Mouse (Mus musculus): ENCODE measurements around the gene Esd. TPM values are rescaled to one million over a fixed set of nuclear protein-coding genes. Genes with fewer than 3 reads are reported as not detected.

Gene Esd
- polyA plus RNA-seq, 1 experiment from 2014 or later = 196 TPM

GRCm38 (mm10) chr14:74731221-74732078, 647 bp upstream of the Esd start:
- no peaks in the 10 kb centered on the region for H3K9me3 ChIP-seq (replicated peaks; ENCODE audit: control insufficient read depth, low read length, poor library complexity, severe bottlenecking)
- H3K4me3 ChIP-seq (ENCODE audit: low read depth, low read length) = peak overlapping the region; percentile 84
- peak overlapping the region; percentile 85 for H3K9ac ChIP-seq (ENCODE audit: low read depth, low read length)
- H3K4me2 ChIP-seq (ENCODE audit: low read length) = peak overlapping the region; percentile 87
- no peak for ATAC-seq
- peak overlapping the region; percentile 33; the same call in 1 of the 2 replicates for H3K27ac ChIP-seq (ENCODE audit: low read length)
- no peaks in the 10 kb centered on the region for H3K36me3 ChIP-seq (ENCODE audit: control insufficient read depth, insufficient read depth, low read length)
- H3K4me1 ChIP-seq (ENCODE audit: control insufficient read depth, insufficient read depth, low read length) = peaks cover 8% of the 10 kb centered on the region
- 28% methylated on average over 9 of the region's 9 CpGs for WGBS
- no peaks in the 10 kb centered on the region for H3K27me3 ChIP-seq (ENCODE audit: control insufficient read depth, insufficient read depth, low read depth, low read length)

- H3K4me3 ChIP-seq (ENCODE audit: low read depth, low read length) = peak overlapping the region; percentile 84; the same call in 1 of the 2 replicates
- no peaks in the 10 kb centered on the region for H3K27me3 ChIP-seq (ENCODE audit: control insufficient read depth, insufficient read depth, low read depth, low read length)
- peaks cover 5% of the 10 kb centered on the region; the same call in 1 of the 2 replicates for H3K36me3 ChIP-seq (ENCODE audit: control insufficient read depth, insufficient read depth, low read length)
- 49% methylated on average over 2 of the region's 2 CpGs for WGBS
- ATAC-seq = no peak
- H3K27ac ChIP-seq (ENCODE audit: low read length) = no peak overlapping the region
- no peaks in the 10 kb centered on the region for H3K9me3 ChIP-seq (replicated peaks; ENCODE audit: control insufficient read depth, low read length, poor library complexity, severe bottlenecking)
- H3K4me1 ChIP-seq (ENCODE audit: control insufficient read depth, insufficient read depth, low read length) = peaks cover 8% of the 10 kb centered on the region
- peak overlapping the region; percentile 87 for H3K4me2 ChIP-seq (ENCODE audit: low read length)
- no peak overlapping the region for H3K9ac ChIP-seq (ENCODE audit: low read depth, low read length)
Measured at GRCm38 (mm10) chr14:74733397-74733796, 1.3 kb downstream of the Esd start.

- Histone ChIP-seq H3K4me3 (ENCODE audit: low read depth, low read length) (no peak overlapping the region), H3K27ac (ENCODE audit: low read length) (no peak overlapping the region), H3K36me3 (ENCODE audit: control insufficient read depth, insufficient read depth, low read length) (peaks cover 13% of the 10 kb centered on the region), H3K4me2 (ENCODE audit: low read length) (no peak overlapping the region), H3K9ac (ENCODE audit: low read depth, low read length) (no peak overlapping the region), H3K9me3 (replicated peaks; ENCODE audit: control insufficient read depth, low read length, poor library complexity, severe bottlenecking) (no peaks in the 10 kb centered on the region), H3K4me1 (ENCODE audit: control insufficient read depth, insufficient read depth, low read length) (peaks cover 8% of the 10 kb centered on the region), H3K27me3 (ENCODE audit: control insufficient read depth, insufficient read depth, low read depth, low read length) (no peaks in the 10 kb centered on the region)
- 92% methylated on average over 6 of the region's 6 CpGs for WGBS
- no peak for ATAC-seq
Measured at GRCm38 (mm10) chr14:74735471-74735870, 3.4 kb downstream of the Esd start.

GRCm38 (mm10) chr14:74736850-74737249, 4.8 kb downstream of the Esd start:
- Histone ChIP-seq H3K4me2 (ENCODE audit: low read length) (no peak overlapping the region), H3K4me3 (ENCODE audit: low read depth, low read length) (no peak overlapping the region), H3K27me3 (ENCODE audit: control insufficient read depth, insufficient read depth, low read depth, low read length) (no peaks in the 10 kb centered on the region), H3K9ac (ENCODE audit: low read depth, low read length) (no peak overlapping the region), H3K27ac (ENCODE audit: low read length) (no peak overlapping the region), H3K36me3 (ENCODE audit: control insufficient read depth, insufficient read depth, low read length) (peaks cover 16% of the 10 kb centered on the region), H3K9me3 (replicated peaks; ENCODE audit: control insufficient read depth, low read length, poor library complexity, severe bottlenecking) (no peaks in the 10 kb centered on the region), H3K4me1 (ENCODE audit: control insufficient read depth, insufficient read depth, low read length) (peaks cover 8% of the 10 kb centered on the region)
- ATAC-seq = no peak
- WGBS = 97% methylated on average over 6 of the region's 6 CpGs

- no peaks in the 10 kb centered on the region for H3K4me1 ChIP-seq (ENCODE audit: control insufficient read depth, insufficient read depth, low read length)
- no peak overlapping the region for H3K4me2 ChIP-seq (ENCODE audit: low read length)
- H3K36me3 ChIP-seq (ENCODE audit: control insufficient read depth, insufficient read depth, low read length) = peaks cover 8% of the 10 kb centered on the region
- H3K27ac ChIP-seq (ENCODE audit: low read length) = no peak overlapping the region
- WGBS = 58% methylated on average over 10 of the region's 10 CpGs
- no peak for ATAC-seq
- no peaks in the 10 kb centered on the region for H3K9me3 ChIP-seq (replicated peaks; ENCODE audit: control insufficient read depth, low read length, poor library complexity, severe bottlenecking)
- H3K27me3 ChIP-seq (ENCODE audit: control insufficient read depth, insufficient read depth, low read depth, low read length) = no peaks in the 10 kb centered on the region
- H3K9ac ChIP-seq (ENCODE audit: low read depth, low read length) = no peak overlapping the region
- H3K4me3 ChIP-seq (ENCODE audit: low read depth, low read length) = no peak overlapping the region
Measured at GRCm38 (mm10) chr14:74764191-74764918, 32.3 kb downstream of the Esd start.

GRCm38 (mm10) chr14:74767892-74768291, 35.8 kb downstream of the Esd start:
- Histone ChIP-seq H3K4me3 (ENCODE audit: low read depth, low read length) (no peak overlapping the region), H3K27ac (ENCODE audit: low read length) (no peak overlapping the region), H3K27me3 (ENCODE audit: control insufficient read depth, insufficient read depth, low read depth, low read length) (no peaks in the 10 kb centered on the region), H3K9ac (ENCODE audit: low read depth, low read length) (no peak overlapping the region), H3K9me3 (replicated peaks; ENCODE audit: control insufficient read depth, low read length, poor library complexity, severe bottlenecking) (no peaks in the 10 kb centered on the region), H3K4me2 (ENCODE audit: low read length) (no peak overlapping the region), H3K4me1 (ENCODE audit: control insufficient read depth, insufficient read depth, low read length) (no peaks in the 10 kb centered on the region), H3K36me3 (ENCODE audit: control insufficient read depth, insufficient read depth, low read length) (peaks cover 25% of the 10 kb centered on the region)
- no peak for ATAC-seq
- 58% methylated on average over 1 of the region's 1 CpGs for WGBS

GRCm38 (mm10) chr14:74774046-74774619, 42.0 kb downstream of the Esd start:
- H3K27ac ChIP-seq (ENCODE audit: low read length) = no peak overlapping the region
- 47% methylated on average over 10 of the region's 10 CpGs for WGBS

GRCm38 (mm10) chr14:74784243-74784934, 52.3 kb downstream of the Esd start:
- WGBS = 91% methylated on average over 11 of the region's 11 CpGs
- H3K4me2 ChIP-seq (ENCODE audit: low read length) = no peak overlapping the region
- no peak overlapping the region for H3K9ac ChIP-seq (ENCODE audit: low read depth, low read length)
- H3K27me3 ChIP-seq (ENCODE audit: control insufficient read depth, insufficient read depth, low read depth, low read length) = no peaks in the 10 kb centered on the region
- H3K4me3 ChIP-seq (ENCODE audit: low read depth, low read length) = no peak overlapping the region
- 0 out of 2 replicates have a peak, but pooled peaks cover 2% of the 10 kb centered on the region for H3K9me3 ChIP-seq (replicated peaks; ENCODE audit: control insufficient read depth, low read length, poor library complexity, severe bottlenecking)
- peaks cover under 1% of the 10 kb centered on the region; the same call in 1 of the 2 replicates for H3K4me1 ChIP-seq (ENCODE audit: control insufficient read depth, insufficient read depth, low read length)
- peaks cover 15% of the 10 kb centered on the region for H3K36me3 ChIP-seq (ENCODE audit: control insufficient read depth, insufficient read depth, low read length)
- no peak overlapping the region for H3K27ac ChIP-seq (ENCODE audit: low read length)
- ATAC-seq = no peak

More at GRCm38 (mm10) chr14:74774046-74774619, 42.0 kb downstream of the Esd start:
- Histone ChIP-seq H3K4me3 (ENCODE audit: low read depth, low read length) (no peak overlapping the region), H3K4me2 (ENCODE audit: low read length) (no peak overlapping the region), H3K27me3 (ENCODE audit: control insufficient read depth, insufficient read depth, low read depth, low read length) (no peaks in the 10 kb centered on the region), H3K36me3 (ENCODE audit: control insufficient read depth, insufficient read depth, low read length) (peaks cover 20% of the 10 kb centered on the region), H3K9ac (ENCODE audit: low read depth, low read length) (no peak overlapping the region), H3K4me1 (ENCODE audit: control insufficient read depth, insufficient read depth, low read length) (no peaks in the 10 kb centered on the region), H3K9me3 (replicated peaks; ENCODE audit: control insufficient read depth, low read length, poor library complexity, severe bottlenecking) (no peaks in the 10 kb centered on the region)
- ATAC-seq = no peak

All from midbrain, embryonic 16.5 days (tissue).